26 mouse cellular contexts compared by ENCODE assay signal in genomic region chr13:17854755-17855154, GRCm38 (mm10). TPM values are rescaled to one million over a fixed set of nuclear protein-coding genes. Genes with fewer than 3 reads are reported as not detected.
DNase-seq lines count a peak whose midpoint lies in the region; ATAC-seq and TF ChIP-seq lines count a peak whose summit lies in the region.
"Had no signal": no experiment of that assay in that cellular context is flagged by ENCODE, and none has a peak within 500 bp of the region (broad histone marks: within the 10 kb centered on the region; RNA-seq: fewer than 3 reads in every experiment).

No protein-coding gene starts in this region.

- no peaks in the 10 kb centered on the region for H3K27me3 ChIP-seq in hindbrain, embryonic 12.5 days
- no peaks in the 10 kb centered on the region for H3K27me3 ChIP-seq in hindbrain, postnatal 0 days (ENCODE audit: insufficient read depth, low read length)
- no peaks in the 10 kb centered on the region for H3K27me3 ChIP-seq in neural tube, embryonic 13.5 days
- no peaks in the 10 kb centered on the region for H3K27me3 ChIP-seq in neural tube, embryonic 15.5 days (replicated peaks)
- H3K27me3 ChIP-seq: hindbrain, embryonic 15.5 days; midbrain, embryonic 12.5 days; neural tube, embryonic 12.5 days; stomach, embryonic 15.5 days had no signal

- 0 out of 2 replicates have a peak, but pooled peaks cover 4% of the 10 kb centered on the region for H3K9me3 ChIP-seq in hindbrain, embryonic 12.5 days (replicated peaks)
- no peaks in the 10 kb centered on the region for H3K9me3 ChIP-seq in hindbrain, postnatal 0 days (ENCODE audit: low read length)
- H3K9me3 ChIP-seq in neural tube, embryonic 13.5 days, result no peaks in the 10 kb centered on the region
- no peaks in the 10 kb centered on the region for H3K9me3 ChIP-seq in neural tube, embryonic 15.5 days (replicated peaks)
- H3K9me3 ChIP-seq: hindbrain, embryonic 15.5 days; kidney, embryonic 15.5 days; midbrain, embryonic 12.5 days; stomach, embryonic 15.5 days had no signal

- H3K4me2 ChIP-seq in hindbrain, embryonic 12.5 days (replicated peaks), result no peak overlapping the region
- no peak overlapping the region for H3K4me2 ChIP-seq in hindbrain, postnatal 0 days (ENCODE audit: low read depth, low read length)
- H3K4me2 ChIP-seq in neural tube, embryonic 13.5 days, result no peak overlapping the region
- no peak overlapping the region for H3K4me2 ChIP-seq in neural tube, embryonic 15.5 days

- WGBS in hindbrain, embryonic 12.5 days, result 60% methylated on average over 6 of the region's 6 CpGs
- WGBS in hindbrain, postnatal 0 days, result 67% methylated on average over 6 of the region's 6 CpGs
- 62% methylated on average over 6 of the region's 6 CpGs for WGBS in neural tube, embryonic 13.5 days
- WGBS in neural tube, embryonic 15.5 days, result 62% methylated on average over 6 of the region's 6 CpGs

- intact Hi-C loops in gastrocnemius, adult 2 months (cut with DNase I), result no loop called here

- peak; percentile 17; the same call in 1 of the 2 replicates for ATAC-seq in hindbrain, embryonic 12.5 days (ENCODE audit: low FRiP score)
- ATAC-seq in hindbrain, postnatal 0 days, result no peak
- no peak; the same call in 1 of the 2 replicates for ATAC-seq in neural tube, embryonic 13.5 days (ENCODE audit: low read depth)
- ATAC-seq in neural tube, embryonic 15.5 days (ENCODE audit: low FRiP score), result no peak
- ATAC-seq: forebrain, embryonic 14.5 days had no signal

- H3K4me1 ChIP-seq in hindbrain, embryonic 12.5 days, result peaks cover 14% of the 10 kb centered on the region
- H3K4me1 ChIP-seq in hindbrain, postnatal 0 days (ENCODE audit: insufficient read depth, low read length), result 0 out of 2 replicates have a peak, but pooled peaks cover 3% of the 10 kb centered on the region
- H3K4me1 ChIP-seq in neural tube, embryonic 13.5 days (replicated peaks), result peaks cover 20% of the 10 kb centered on the region
- peaks cover 22% of the 10 kb centered on the region for H3K4me1 ChIP-seq in neural tube, embryonic 15.5 days

- peak overlapping the region; percentile 43; the same call in 1 of the 2 replicates for H3K27ac ChIP-seq in gastrocnemius, adult 2 months
- H3K27ac ChIP-seq in hindbrain, embryonic 12.5 days, result no peak overlapping the region
- no peak overlapping the region for H3K27ac ChIP-seq in hindbrain, postnatal 0 days
- peak overlapping the region; percentile 42 for H3K27ac ChIP-seq in neural tube, embryonic 13.5 days (replicated peaks)
- H3K27ac ChIP-seq in neural tube, embryonic 15.5 days (replicated peaks), result no peak overlapping the region
- H3K27ac ChIP-seq: hindbrain, embryonic 15.5 days; liver, embryonic 14.5 days; midbrain, embryonic 12.5 days; neural tube, embryonic 12.5 days; stomach, embryonic 15.5 days had no signal

- H3K4me3 ChIP-seq in gastrocnemius, adult 2 months, result no peak overlapping the region
- no peak overlapping the region for H3K4me3 ChIP-seq in hindbrain, embryonic 12.5 days
- H3K4me3 ChIP-seq in hindbrain, postnatal 0 days (ENCODE audit: low read length), result no peak overlapping the region
- H3K4me3 ChIP-seq in neural tube, embryonic 13.5 days, result no peak overlapping the region
- H3K4me3 ChIP-seq in neural tube, embryonic 15.5 days (replicated peaks), result no peak overlapping the region
- H3K4me3 ChIP-seq: hindbrain, embryonic 15.5 days; midbrain, embryonic 12.5 days; myocyte; neural tube, embryonic 12.5 days; stomach, embryonic 15.5 days had no signal

- no peak for TF ChIP-seq CTCF in gastrocnemius, adult 2 months (IDR thresholded peaks at IDR 0.05)
- no peak for TF ChIP-seq CTCF in hindbrain, postnatal 0 days (IDR thresholded peaks at IDR 0.05; ENCODE audit: low read depth)

- H3K9ac ChIP-seq in hindbrain, embryonic 12.5 days, result no peak overlapping the region
- no peak overlapping the region; the same call in 1 of the 2 replicates for H3K9ac ChIP-seq in hindbrain, postnatal 0 days (replicated peaks; ENCODE audit: low read length)
- H3K9ac ChIP-seq in neural tube, embryonic 13.5 days, result no peak overlapping the region
- H3K9ac ChIP-seq in neural tube, embryonic 15.5 days (replicated peaks), result no peak overlapping the region
- H3K9ac ChIP-seq: hindbrain, embryonic 15.5 days; kidney, embryonic 15.5 days; liver, embryonic 14.5 days; midbrain, embryonic 12.5 days; neural tube, embryonic 12.5 days; stomach, embryonic 15.5 days had no signal

- H3K36me3 ChIP-seq in hindbrain, embryonic 12.5 days, result no peaks in the 10 kb centered on the region
- H3K36me3 ChIP-seq in hindbrain, postnatal 0 days (ENCODE audit: insufficient read depth, low read length), result no peaks in the 10 kb centered on the region
- H3K36me3 ChIP-seq in neural tube, embryonic 13.5 days, result no peaks in the 10 kb centered on the region
- no peaks in the 10 kb centered on the region for H3K36me3 ChIP-seq in neural tube, embryonic 15.5 days
- H3K36me3 ChIP-seq: hindbrain, embryonic 15.5 days; kidney, embryonic 15.5 days; midbrain, embryonic 12.5 days; neural tube, embryonic 12.5 days; stomach, embryonic 15.5 days had no signal

- DNase-seq in gastrocnemius, adult 2 months, result no peak
- DNase-seq in gastrocnemius, postnatal 10 days, result no peak
- DNase-seq in hindbrain, postnatal 0 days (ENCODE audit: low spot score), result no peak
- peak; percentile 39 for DNase-seq in skeletal muscle tissue, adult 2 months (ENCODE audit: low read depth, low spot score)
- DNase-seq in right cerebral cortex, postnatal 10 days (ENCODE audit: low spot score in 2 of 2), result no peak
- DNase-seq: adrenal gland, postnatal 36 days; cerebellum, adult 18-20 months; cerebellum, postnatal 10 days; kidney, adult 18-20 months; kidney, postnatal 25 days; liver; lung, adult 2 months; right cerebral cortex, postnatal 14 days; thymus, adult 18-20 months; thymus, postnatal 25 days had no signal

RNA-seq across cellular contexts. Expression of gene Cdk13, which starts 49.9 kb away (rescaled TPM):
- total RNA-seq in gastrocnemius, adult 2 months (2021), result 10 to 100 TPM; 19.0 to 23.0 TPM
- total RNA-seq in gastrocnemius, postnatal 10 days (2021), result 10 to 100 TPM; 29.5 to 34.8 TPM
- 20.8 and 22.8 TPM in 2 replicates for polyA plus RNA-seq in hindbrain, embryonic 12.5 days (2016; fragmentation: Nextera tagmentation; extraction: Ambion mirVana)
- 105 and 108 TPM in 2 replicates for total RNA-seq in hindbrain, postnatal 0 days (2014; rRNA removed)
- 11.6 and 11.7 TPM in 2 replicates for polyA plus RNA-seq in hindbrain, postnatal 0 days (2015; fragmentation: Nextera tagmentation; extraction: Ambion mirVana)
- polyA plus RNA-seq in neural tube, embryonic 13.5 days (2015; fragmentation: Nextera tagmentation; extraction: Ambion mirVana), result 15.1 and 16.6 TPM in 2 replicates
- 16.4 and 16.5 TPM in 2 replicates for polyA plus RNA-seq in neural tube, embryonic 15.5 days (2015; fragmentation: Nextera tagmentation; extraction: Ambion mirVana)

Comparison
In these comparisons a context has a peak if more than half of its experiments do, and no peak if none do; other contexts are left out.
1. H3K27ac ChIP-seq: peak in gastrocnemius, adult 2 months (single experiment) and neural tube, embryonic 13.5 days (single experiment); none in hindbrain, embryonic 12.5 days (single experiment), hindbrain, postnatal 0 days (single experiment) and neural tube, embryonic 15.5 days (single experiment).